Comparison of ENCODE assay signal across 13 mouse cellular contexts in genomic region chr2:93941670-93942069, GRCm38 (mm10). TPM values are rescaled to one million over a fixed set of nuclear protein-coding genes. Genes with fewer than 3 reads are reported as not detected.
A peak's percentile ranks its signal among the peaks of the same experiment; 100 is the strongest.
DNase-seq lines count a peak whose midpoint lies in the region; ATAC-seq and TF ChIP-seq lines count a peak whose summit lies in the region.
"Had no signal": no experiment of that assay in that cellular context is flagged by ENCODE, and none has a peak within 500 bp of the region (broad histone marks: within the 10 kb centered on the region; RNA-seq: fewer than 3 reads in every experiment).

No protein-coding gene starts in this region.

- peak; percentile 53 for ATAC-seq in heart, embryonic 11.5 days (replicated peaks; ENCODE audit: insufficient number of reproducible peaks, low FRiP score, low TSS enrichment)
- peak; percentile 74 for ATAC-seq in lung, postnatal 0 days
- ATAC-seq in CD4-positive, CD25-positive, alpha-beta regulatory T cell, adult 4 months: no peak
- ATAC-seq in forebrain, embryonic 15.5 days (replicated peaks): no peak

- intact Hi-C loops in heart, postnatal 36 days (cut with DNase I): no loop called here

- peaks cover 18% of the 10 kb centered on the region for H3K4me1 ChIP-seq in heart, embryonic 11.5 days (ENCODE audit: control insufficient read depth, insufficient read depth, low read length)
- 0 out of 2 replicates have a peak, but pooled peaks cover 6% of the 10 kb centered on the region for H3K4me1 ChIP-seq in lung, postnatal 0 days (ENCODE audit: insufficient read depth, low read depth, low read length)
- H3K4me1 ChIP-seq in forebrain, embryonic 15.5 days: no peaks in the 10 kb centered on the region

- no peak overlapping the region for H3K27ac ChIP-seq in heart, embryonic 11.5 days (ENCODE audit: low read depth, low read length)
- no peak overlapping the region for H3K27ac ChIP-seq in lung, postnatal 0 days (ENCODE audit: low read length)
- H3K27ac ChIP-seq in forebrain, embryonic 15.5 days (replicated peaks): no peak overlapping the region

- WGBS in heart, embryonic 11.5 days (ENCODE audit: insufficient replicate concordance): 39% methylated on average over 11 of the region's 11 CpGs
- 20% methylated on average over 11 of the region's 11 CpGs for WGBS in lung, postnatal 0 days
- WGBS in forebrain, embryonic 15.5 days: 69% methylated on average over 11 of the region's 11 CpGs

- no peak for TF ChIP-seq CTCF in lung, postnatal 0 days (IDR thresholded peaks at IDR 0.05)

- H3K27me3 ChIP-seq in heart, embryonic 11.5 days (ENCODE audit: control insufficient read depth, insufficient read depth, low read length): peaks cover 9% of the 10 kb centered on the region
- no peaks in the 10 kb centered on the region for H3K27me3 ChIP-seq in lung, postnatal 0 days (replicated peaks; ENCODE audit: insufficient read depth, low read length)
- no peaks in the 10 kb centered on the region for H3K27me3 ChIP-seq in forebrain, embryonic 15.5 days

- no peak for TF ChIP-seq EP300 in lung, postnatal 0 days (IDR thresholded peaks at IDR 0.05)

- peak; percentile 95 for DNase-seq in heart, adult 11 months
- DNase-seq in heart, postnatal 36 days: no peak
- peak; percentile 27 for DNase-seq in 3134 (ENCODE audit: extremely low read depth, insufficient read length, low spot score)
- DNase-seq in lung, postnatal 0 days (ENCODE audit: low spot score): peak; percentile 48
- no peak for DNase-seq in thymus, postnatal 4 days
- DNase-seq: gastrocnemius, postnatal 25 days; left cerebral cortex, postnatal 4 days; thymus, postnatal 14 days had no signal

- H3K9ac ChIP-seq in heart, embryonic 11.5 days (ENCODE audit: low read depth, low read length): no peak overlapping the region
- no peak overlapping the region for H3K9ac ChIP-seq in lung, postnatal 0 days (replicated peaks; ENCODE audit: low read depth)
- H3K9ac ChIP-seq in forebrain, embryonic 15.5 days (replicated peaks): no peak overlapping the region

- H3K4me3 ChIP-seq in heart, embryonic 11.5 days (ENCODE audit: low read depth, low read length): no peak overlapping the region
- H3K4me3 ChIP-seq in lung, postnatal 0 days (ENCODE audit: low read depth, low read length): no peak overlapping the region
- no peak overlapping the region for H3K4me3 ChIP-seq in forebrain, embryonic 15.5 days
- H3K4me3 ChIP-seq: megakaryocyte, embryonic 14.5 days had no signal

- no peaks in the 10 kb centered on the region for H3K36me3 ChIP-seq in heart, embryonic 11.5 days (ENCODE audit: control insufficient read depth, insufficient read depth, low read length)
- no peaks in the 10 kb centered on the region for H3K36me3 ChIP-seq in lung, postnatal 0 days (ENCODE audit: insufficient read depth, low read length)
- H3K36me3 ChIP-seq in forebrain, embryonic 15.5 days: no peaks in the 10 kb centered on the region

- H3K9me3 ChIP-seq in heart, embryonic 11.5 days (replicated peaks; ENCODE audit: control insufficient read depth, low read length): peaks cover 8% of the 10 kb centered on the region
- H3K9me3 ChIP-seq in lung, postnatal 0 days (ENCODE audit: low read length): no peaks in the 10 kb centered on the region
- H3K9me3 ChIP-seq in forebrain, embryonic 15.5 days: no peaks in the 10 kb centered on the region

- H3K4me2 ChIP-seq in heart, embryonic 11.5 days: peak overlapping the region; percentile 35
- H3K4me2 ChIP-seq in lung, postnatal 0 days (replicated peaks; ENCODE audit: low read depth, low read length): peak overlapping the region; percentile 34; the same call in 1 of the 2 replicates
- H3K4me2 ChIP-seq in forebrain, embryonic 15.5 days (replicated peaks): no peak overlapping the region

RNA-seq across cellular contexts. Expression of gene Gm13889, which starts 15.3 kb away (rescaled TPM):
- total RNA-seq in heart, postnatal 36 days (2021): 1 to 10 TPM; 8.4 to 9.7 TPM
- polyA plus RNA-seq in heart, embryonic 11.5 days (2014; fragmentation: Nextera tagmentation; extraction: Ambion mirVana): 2.8 and 4.1 TPM in 2 replicates
- 62.6 and 64.6 TPM in 2 replicates for polyA plus RNA-seq in lung, postnatal 0 days (2015; fragmentation: Nextera tagmentation; extraction: Ambion mirVana)
- not detected for polyA plus RNA-seq in CD4-positive, CD25-positive, alpha-beta regulatory T cell, adult 4 months (2017; shearing (Covaris generic))
- polyA plus RNA-seq in forebrain, embryonic 15.5 days (2015; fragmentation: Nextera tagmentation; extraction: Ambion mirVana): 24.2 and 26.7 TPM in 2 replicates

RNA-seq across cellular contexts. Expression of gene Gm27027, which starts 54.5 kb away (rescaled TPM):
- total RNA-seq in heart, postnatal 36 days (2021): not detected
- polyA plus RNA-seq in heart, embryonic 11.5 days (2014; fragmentation: Nextera tagmentation; extraction: Ambion mirVana): not detected in 2 replicates
- polyA plus RNA-seq in lung, postnatal 0 days (2015; fragmentation: Nextera tagmentation; extraction: Ambion mirVana): not detected in 2 replicates
- polyA plus RNA-seq in CD4-positive, CD25-positive, alpha-beta regulatory T cell, adult 4 months (2017; shearing (Covaris generic)): not detected
- polyA plus RNA-seq in forebrain, embryonic 15.5 days (2015; fragmentation: Nextera tagmentation; extraction: Ambion mirVana): not detected in 2 replicates
- total RNA-seq: gastrocnemius, postnatal 25 days; left cerebral cortex, postnatal 4 days had no signal
- polyA plus RNA-seq: intestine, embryonic 14.5 days had no signal

Comparison
In these comparisons a context has a peak if more than half of its experiments do, and no peak if none do; other contexts are left out.
1. DNase-seq: peak in heart, adult 11 months (single experiment), 3134 (single experiment) and lung, postnatal 0 days (single experiment); none in heart, postnatal 36 days (0 of 2) and thymus, postnatal 4 days (single experiment).
2. ATAC-seq: peak in heart, embryonic 11.5 days (single experiment) and lung, postnatal 0 days (single experiment); none in CD4-positive, CD25-positive, alpha-beta regulatory T cell, adult 4 months (single experiment) and forebrain, embryonic 15.5 days (single experiment).